ENCODE assay signal across 17 mouse cellular contexts in the genomic region with DNA sequence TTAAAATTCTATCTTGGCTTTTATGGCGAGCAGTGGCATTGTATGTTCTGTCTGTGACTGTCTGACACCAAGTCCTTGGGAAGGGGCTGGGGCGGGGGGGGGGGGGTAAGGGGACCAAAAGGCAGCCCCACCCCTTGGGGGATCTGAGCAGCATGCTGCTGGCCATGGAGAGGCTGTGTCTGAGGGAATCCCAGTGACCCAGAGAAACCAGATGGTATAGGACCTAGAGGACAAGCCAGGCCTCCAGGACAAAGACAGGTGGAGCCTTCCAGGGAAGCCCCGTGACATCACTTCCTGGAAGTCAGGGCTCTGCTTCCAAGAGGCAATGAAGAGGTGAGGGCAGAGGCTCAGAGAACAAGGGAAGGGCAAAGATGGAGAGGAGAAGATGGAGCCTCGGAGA.
DNase-seq lines count a peak whose midpoint lies in the region; ATAC-seq and TF ChIP-seq lines count a peak whose summit lies in the region.
"Had no signal": no experiment of that assay in that cellular context is flagged by ENCODE, and none has a peak within 500 bp of the region (broad histone marks: within the 10 kb centered on the region; RNA-seq: fewer than 3 reads in every experiment).

No protein-coding gene starts in this region.

- DNase-seq in heart, adult 9 months (ENCODE audit: low spot score in 2 of 2): no peak
- DNase-seq in kidney, postnatal 0 days (ENCODE audit: low spot score): no peak
- no peak for DNase-seq in kidney, adult 8-10 months
- no peak for DNase-seq in embryonic facial prominence, embryonic 11.5 days (ENCODE audit: low spot score)
- DNase-seq in limb, embryonic 14.5 days (ENCODE audit: low spot score): no peak
- DNase-seq in gastrocnemius, adult 18-20 months (ENCODE audit: low spot score): no peak
- DNase-seq: B cell, adult 2 months; cerebellum, adult 11-12 months; gastrocnemius, postnatal 10 days; kidney, postnatal 36 days; left cerebral cortex, postnatal 4 days; liver, postnatal 0 days; right cerebral cortex, postnatal 25 days; thymus, postnatal 4 days had no signal

- peaks cover 14% of the 10 kb centered on the region for H3K4me1 ChIP-seq in heart, embryonic 13.5 days
- H3K4me1 ChIP-seq in kidney, postnatal 0 days (replicated peaks; ENCODE audit: insufficient read depth, low read length): peaks cover 21% of the 10 kb centered on the region
- H3K4me1 ChIP-seq in embryonic facial prominence, embryonic 11.5 days (ENCODE audit: control insufficient read depth, insufficient read depth, low read length): peaks cover 5% of the 10 kb centered on the region; the same call in 1 of the 2 replicates
- H3K4me1 ChIP-seq in limb, embryonic 14.5 days (ENCODE audit: control insufficient read depth, insufficient read depth, low read length): peaks cover 22% of the 10 kb centered on the region

- no peak for TF ChIP-seq POLR2A in limb, embryonic 14.5 days (IDR thresholded peaks at IDR 0.05; ENCODE audit: borderline replicate concordance, extremely low read depth, insufficient read depth, insufficient read length)

- TF ChIP-seq CTCF in kidney, postnatal 0 days (IDR thresholded peaks at IDR 0.05; ENCODE audit: low read depth): no peak

- 65% methylated on average over 4 of the region's 4 CpGs for WGBS in heart, embryonic 13.5 days
- WGBS in kidney, postnatal 0 days: 24% methylated on average over 4 of the region's 4 CpGs
- 66% methylated on average over 4 of the region's 4 CpGs for WGBS in embryonic facial prominence, embryonic 11.5 days
- 54% methylated on average over 4 of the region's 4 CpGs for WGBS in limb, embryonic 14.5 days

- no peak overlapping the region for H3K4me2 ChIP-seq in heart, embryonic 13.5 days
- H3K4me2 ChIP-seq in kidney, postnatal 0 days (ENCODE audit: low read length): no peak overlapping the region
- H3K4me2 ChIP-seq in embryonic facial prominence, embryonic 11.5 days (ENCODE audit: low read depth, low read length): no peak overlapping the region
- H3K4me2 ChIP-seq in limb, embryonic 14.5 days (replicated peaks; ENCODE audit: low read depth, low read length, severe bottlenecking): no peak overlapping the region
- H3K4me2 ChIP-seq: heart, embryonic 12.5 days had no signal

- 0 out of 2 replicates have a peak overlapping the region, but pooled peaks have one; percentile 10 for H3K9ac ChIP-seq in heart, embryonic 13.5 days
- no peak overlapping the region for H3K9ac ChIP-seq in kidney, postnatal 0 days (ENCODE audit: low read depth, low read length)
- peak overlapping the region; percentile 25; the same call in 1 of the 2 replicates for H3K9ac ChIP-seq in embryonic facial prominence, embryonic 11.5 days (replicated peaks; ENCODE audit: low read length)
- H3K9ac ChIP-seq in limb, embryonic 14.5 days (ENCODE audit: low read depth, low read length, severe bottlenecking): no peak overlapping the region
- H3K9ac ChIP-seq: heart, embryonic 12.5 days; liver, postnatal 0 days had no signal

- no peak for ATAC-seq in heart, embryonic 13.5 days (ENCODE audit: extremely low read depth, insufficient number of reproducible peaks, low FRiP score, low TSS enrichment)
- peak; percentile 44; the same call in 1 of the 2 replicates for ATAC-seq in kidney, postnatal 0 days (replicated peaks; ENCODE audit: low FRiP score, low read depth)
- ATAC-seq in embryonic facial prominence, embryonic 11.5 days (replicated peaks; ENCODE audit: insufficient number of reproducible peaks, low FRiP score, low TSS enrichment, low read depth): no peak
- ATAC-seq in limb, embryonic 14.5 days (ENCODE audit: low FRiP score, low read depth): no peak
- ATAC-seq: forebrain, embryonic 14.5 days; liver, postnatal 0 days had no signal

- no peaks in the 10 kb centered on the region for H3K9me3 ChIP-seq in heart, embryonic 13.5 days
- H3K9me3 ChIP-seq in kidney, postnatal 0 days (replicated peaks; ENCODE audit: low read length): no peaks in the 10 kb centered on the region
- no peaks in the 10 kb centered on the region; the same call in 1 of the 2 replicates for H3K9me3 ChIP-seq in embryonic facial prominence, embryonic 11.5 days (replicated peaks; ENCODE audit: control insufficient read depth, low read length)
- H3K9me3 ChIP-seq in limb, embryonic 14.5 days (ENCODE audit: control insufficient read depth, low read length): no peaks in the 10 kb centered on the region
- H3K9me3 ChIP-seq: heart, embryonic 12.5 days had no signal

- no peaks in the 10 kb centered on the region for H3K36me3 ChIP-seq in heart, embryonic 13.5 days
- H3K36me3 ChIP-seq in kidney, postnatal 0 days (ENCODE audit: insufficient read depth, low read length): no peaks in the 10 kb centered on the region
- no peaks in the 10 kb centered on the region for H3K36me3 ChIP-seq in embryonic facial prominence, embryonic 11.5 days (replicated peaks; ENCODE audit: control insufficient read depth, insufficient read depth, low read depth, low read length)
- no peaks in the 10 kb centered on the region for H3K36me3 ChIP-seq in limb, embryonic 14.5 days (ENCODE audit: control insufficient read depth, insufficient read depth, low read length)
- H3K36me3 ChIP-seq: heart, embryonic 12.5 days had no signal

- H3K4me3 ChIP-seq in heart, embryonic 13.5 days: no peak overlapping the region
- H3K4me3 ChIP-seq in kidney, postnatal 0 days (replicated peaks; ENCODE audit: low read depth, low read length): no peak overlapping the region
- H3K4me3 ChIP-seq in embryonic facial prominence, embryonic 11.5 days (ENCODE audit: low read depth, low read length): no peak overlapping the region
- no peak overlapping the region for H3K4me3 ChIP-seq in limb, embryonic 14.5 days (replicated peaks; ENCODE audit: low read length)
- H3K4me3 ChIP-seq: heart, embryonic 12.5 days had no signal

- H3K27me3 ChIP-seq in heart, embryonic 13.5 days (replicated peaks): no peaks in the 10 kb centered on the region
- no peaks in the 10 kb centered on the region for H3K27me3 ChIP-seq in kidney, postnatal 0 days (ENCODE audit: insufficient read depth, low read length)
- no peaks in the 10 kb centered on the region for H3K27me3 ChIP-seq in embryonic facial prominence, embryonic 11.5 days (ENCODE audit: control insufficient read depth, insufficient read depth, low read length)
- H3K27me3 ChIP-seq in limb, embryonic 14.5 days (ENCODE audit: control insufficient read depth, insufficient read depth, low read length): no peaks in the 10 kb centered on the region
- H3K27me3 ChIP-seq: heart, embryonic 12.5 days had no signal

- no peak overlapping the region for H3K27ac ChIP-seq in heart, embryonic 13.5 days (replicated peaks)
- H3K27ac ChIP-seq in kidney, postnatal 0 days: 0 out of 2 replicates have a peak overlapping the region, but pooled peaks have one; percentile 5
- H3K27ac ChIP-seq in embryonic facial prominence, embryonic 11.5 days (replicated peaks; ENCODE audit: low read depth, low read length): no peak overlapping the region
- H3K27ac ChIP-seq in limb, embryonic 14.5 days (replicated peaks; ENCODE audit: low read depth, low read length): peak overlapping the region; percentile 55; the same call in 1 of the 2 replicates

Comparison
In these comparisons a context has a peak if more than half of its experiments do, and no peak if none do; other contexts are left out.
1. H3K27ac ChIP-seq: peak in kidney, postnatal 0 days (single experiment) and limb, embryonic 14.5 days (single experiment); none in heart, embryonic 13.5 days (single experiment) and embryonic facial prominence, embryonic 11.5 days (single experiment).
2. H3K9ac ChIP-seq: peak in heart, embryonic 13.5 days (single experiment) and embryonic facial prominence, embryonic 11.5 days (single experiment); none in kidney, postnatal 0 days (single experiment) and limb, embryonic 14.5 days (single experiment).